Mouse (Mus musculus) liver, embryonic 15.5 days (tissue): ENCODE measurements around the gene Gtf2ird2. TPM values are rescaled to one million over a fixed set of nuclear protein-coding genes. Genes with fewer than 3 reads are reported as not detected.

Experiments
- ATAC-seq: fragments of 200-750 bp; cut with Nextera tagmentation; 2 replicates; pipeline ENCODE4 v1.8.0; 2017; ENCODE audit warnings: moderate number of reproducible peaks, mild to moderate bottlenecking, moderate library complexity; ENCODE audit not compliant: insufficient read depth
- H3K27ac ChIP-seq: fragments of 300-500 bp; sonication (generic); replicated peaks from 2 replicates; pipeline ENCODE4 v1.5.1; 2015; ENCODE audit warnings: mild to moderate bottlenecking, inconsistent platforms
- H3K27me3 ChIP-seq: fragments of 300-500 bp; sonication (generic); 2 replicates; pipeline ENCODE4 v1.6.1; 2015; ENCODE audit warnings: mild to moderate bottlenecking, inconsistent platforms
- H3K36me3 ChIP-seq: fragments of 300-500 bp; sonication (generic); replicated peaks from 2 replicates; pipeline ENCODE4 v1.6.1; 2015; ENCODE audit warnings: moderate library complexity, mild to moderate bottlenecking, inconsistent platforms
- H3K4me1 ChIP-seq: fragments of 300-500 bp; sonication (generic); replicated peaks from 2 replicates; pipeline ENCODE4 v1.6.1; 2015; ENCODE audit warnings: inconsistent platforms
- H3K4me2 ChIP-seq: fragments of 300-500 bp; sonication (generic); 2 replicates; pipeline ENCODE4 v1.6.1; 2015; ENCODE audit warnings: moderate library complexity, mild to moderate bottlenecking, inconsistent platforms
- H3K4me3 ChIP-seq: fragments of 300-500 bp; sonication (generic); replicated peaks from 2 replicates; pipeline ENCODE4 v1.5.1; 2015; ENCODE audit warnings: mild to moderate bottlenecking, inconsistent platforms
- H3K9ac ChIP-seq: fragments of 300-500 bp; sonication (generic); 2 replicates; pipeline ENCODE4 v1.6.1; 2015; ENCODE audit warnings: moderate library complexity, mild to moderate bottlenecking, inconsistent platforms
- H3K9me3 ChIP-seq: fragments of 300-500 bp; sonication (generic); replicated peaks from 2 replicates; pipeline ENCODE4 v1.6.1; 2016; ENCODE audit warnings: inconsistent platforms
- WGBS: fragments of 180-500 bp; shearing (Covaris S2); methylation state at CpG from one replicate; pipeline ENCODE4 v1.1.7; 2015; ENCODE audit warnings: mixed read lengths; ENCODE audit not compliant: insufficient replicate concordance; 5-methylcytosine and 5-hydroxymethylcytosine counted together
- polyA plus RNA-seq: library from polyadenylated mRNA; unstranded; fragments of >200 nt; fragmentation: Nextera tagmentation; extraction: Ambion mirVana; gene quantifications from 2 replicates; pipeline ENCODE4 v1.2.1, GENCODE M21; 2015

Gtf2ird2 gene
- polyA plus RNA-seq, 1 experiment from 2014 or later: 1.8 TPM

- Histone ChIP-seq H3K4me1 (no peaks in the 10 kb centered on the region), H3K4me3 (no peak overlapping the region), H3K4me2 (no peak overlapping the region), H3K9ac (no peak overlapping the region), H3K36me3 (peaks cover 95% of the 10 kb centered on the region), H3K9me3 (no peaks in the 10 kb centered on the region), H3K27me3 (no peaks in the 10 kb centered on the region), H3K27ac (no peak overlapping the region)
- WGBS: 85% methylated on average over 3 of the region's 3 CpGs
- no peak for ATAC-seq
Measured at GRCm38 (mm10) chr5:134250601-134251000, 66.8 kb downstream of the Gtf2ird2 start.

- no peak overlapping the region for H3K4me2 ChIP-seq
- no peak for ATAC-seq
- no peaks in the 10 kb centered on the region for H3K4me1 ChIP-seq
- H3K9ac ChIP-seq: no peak overlapping the region
- H3K4me3 ChIP-seq: no peak overlapping the region
- H3K27ac ChIP-seq: no peak overlapping the region
- H3K36me3 ChIP-seq: peaks cover 95% of the 10 kb centered on the region
- WGBS: 77% methylated on average over 4 of the region's 4 CpGs
- H3K9me3 ChIP-seq: no peaks in the 10 kb centered on the region
- H3K27me3 ChIP-seq: no peaks in the 10 kb centered on the region
Measured at GRCm38 (mm10) chr5:134251083-134251482, 67.3 kb downstream of the Gtf2ird2 start.

- Histone ChIP-seq H3K27ac (no peak overlapping the region), H3K4me1 (no peaks in the 10 kb centered on the region), H3K27me3 (no peaks in the 10 kb centered on the region), H3K9me3 (no peaks in the 10 kb centered on the region), H3K9ac (no peak overlapping the region), H3K4me2 (no peak overlapping the region), H3K36me3 (peaks cover 89% of the 10 kb centered on the region), H3K4me3 (no peak overlapping the region)
- ATAC-seq: no peak
- WGBS: 66% methylated on average over 3 of the region's 3 CpGs
Measured at GRCm38 (mm10) chr5:134253806-134254205, 70.0 kb downstream of the Gtf2ird2 start.

GRCm38 (mm10) chr5:134255294-134255693 is 71.5 kb downstream of the Gtf2ird2 start:
- WGBS: 82% methylated on average over 10 of the region's 10 CpGs
- no peak for ATAC-seq
- no peaks in the 10 kb centered on the region for H3K9me3 ChIP-seq

GRCm38 (mm10) chr5:134257349-134258031 is 73.7 kb downstream of the Gtf2ird2 start:
- ATAC-seq: no peak
- Histone ChIP-seq H3K4me1 (no peaks in the 10 kb centered on the region), H3K27me3 (no peaks in the 10 kb centered on the region), H3K36me3 (peaks cover 92% of the 10 kb centered on the region), H3K9ac (no peak overlapping the region), H3K27ac (no peak overlapping the region), H3K9me3 (no peaks in the 10 kb centered on the region), H3K4me3 (no peak overlapping the region), H3K4me2 (no peak overlapping the region)
- WGBS: 73% methylated on average over 13 of the region's 13 CpGs

More at GRCm38 (mm10) chr5:134255294-134255693, 71.5 kb downstream of the Gtf2ird2 start:
- Histone ChIP-seq H3K27me3 (no peaks in the 10 kb centered on the region), H3K27ac (no peak overlapping the region), H3K4me2 (no peak overlapping the region), H3K36me3 (peaks cover 90% of the 10 kb centered on the region), H3K9ac (no peak overlapping the region), H3K4me1 (no peaks in the 10 kb centered on the region), H3K4me3 (no peak overlapping the region)

GRCm38 (mm10) chr5:134258395-134258794 is 74.6 kb downstream of the Gtf2ird2 start:
- Histone ChIP-seq H3K27ac (no peak overlapping the region), H3K36me3 (peaks cover 93% of the 10 kb centered on the region), H3K4me2 (no peak overlapping the region), H3K4me3 (no peak overlapping the region), H3K9me3 (no peaks in the 10 kb centered on the region), H3K4me1 (no peaks in the 10 kb centered on the region), H3K9ac (no peak overlapping the region), H3K27me3 (no peaks in the 10 kb centered on the region)
- 31% methylated on average over 4 of the region's 4 CpGs for WGBS
- no peak for ATAC-seq

- no peak overlapping the region for H3K4me2 ChIP-seq
- no peak for ATAC-seq
- no peaks in the 10 kb centered on the region for H3K4me1 ChIP-seq
- H3K4me3 ChIP-seq: no peak overlapping the region
- H3K27me3 ChIP-seq: no peaks in the 10 kb centered on the region
- no peaks in the 10 kb centered on the region for H3K9me3 ChIP-seq
- no peak overlapping the region for H3K27ac ChIP-seq
- peaks cover 93% of the 10 kb centered on the region for H3K36me3 ChIP-seq
- H3K9ac ChIP-seq: no peak overlapping the region
- 80% methylated on average over 2 of the region's 2 CpGs for WGBS
Measured at GRCm38 (mm10) chr5:134258934-134259333, 75.1 kb downstream of the Gtf2ird2 start.

GRCm38 (mm10) chr5:134260001-134260636 is 76.3 kb downstream of the Gtf2ird2 start:
- H3K27me3 ChIP-seq: no peaks in the 10 kb centered on the region
- H3K4me1 ChIP-seq: no peaks in the 10 kb centered on the region

GRCm38 (mm10) chr5:134265890-134266289 is 82.1 kb downstream of the Gtf2ird2 start:
- Histone ChIP-seq H3K9ac (no peak overlapping the region), H3K9me3 (no peaks in the 10 kb centered on the region), H3K27me3 (no peaks in the 10 kb centered on the region), H3K36me3 (peaks cover 96% of the 10 kb centered on the region), H3K4me1 (no peaks in the 10 kb centered on the region), H3K4me2 (no peak overlapping the region), H3K4me3 (no peak overlapping the region), H3K27ac (no peak overlapping the region)
- 56% methylated on average over 2 of the region's 2 CpGs for WGBS
- no peak for ATAC-seq

More at GRCm38 (mm10) chr5:134260001-134260636, 76.3 kb downstream of the Gtf2ird2 start:
- Histone ChIP-seq H3K36me3 (peaks cover 94% of the 10 kb centered on the region), H3K9ac (no peak overlapping the region), H3K4me3 (no peak overlapping the region), H3K9me3 (no peaks in the 10 kb centered on the region), H3K4me2 (no peak overlapping the region), H3K27ac (no peak overlapping the region)
- ATAC-seq: no peak
- 84% methylated on average over 9 of the region's 9 CpGs for WGBS

- Histone ChIP-seq H3K4me2 (no peak overlapping the region), H3K4me1 (no peaks in the 10 kb centered on the region), H3K9me3 (no peaks in the 10 kb centered on the region), H3K9ac (no peak overlapping the region), H3K27me3 (no peaks in the 10 kb centered on the region), H3K27ac (no peak overlapping the region), H3K36me3 (peaks cover 95% of the 10 kb centered on the region), H3K4me3 (no peak overlapping the region)
- WGBS: 81% methylated on average over 18 of the region's 18 CpGs
- no peak for ATAC-seq
Measured at GRCm38 (mm10) chr5:134266404-134266803, 82.6 kb downstream of the Gtf2ird2 start.

GRCm38 (mm10) chr5:134268751-134269150 is 84.9 kb downstream of the Gtf2ird2 start:
- Histone ChIP-seq H3K4me3 (no peak overlapping the region), H3K4me2 (no peak overlapping the region), H3K36me3 (peaks cover 95% of the 10 kb centered on the region), H3K4me1 (no peaks in the 10 kb centered on the region), H3K9me3 (no peaks in the 10 kb centered on the region), H3K27ac (no peak overlapping the region), H3K9ac (no peak overlapping the region), H3K27me3 (no peaks in the 10 kb centered on the region)
- WGBS: 84% methylated on average over 8 of the region's 8 CpGs
- ATAC-seq: no peak
